Mouse (Mus musculus) cerebellum, postnatal 10 days (tissue): ENCODE results near the gene Thbs4.

Experiments
- DNase-seq, 2 experiments: peaks; one replicate each; pipeline ENCODE4 v3.0.0; 2021; ENCODE audit warnings: mixed read lengths in 2 of 2

Gene Thbs4

DNA sequence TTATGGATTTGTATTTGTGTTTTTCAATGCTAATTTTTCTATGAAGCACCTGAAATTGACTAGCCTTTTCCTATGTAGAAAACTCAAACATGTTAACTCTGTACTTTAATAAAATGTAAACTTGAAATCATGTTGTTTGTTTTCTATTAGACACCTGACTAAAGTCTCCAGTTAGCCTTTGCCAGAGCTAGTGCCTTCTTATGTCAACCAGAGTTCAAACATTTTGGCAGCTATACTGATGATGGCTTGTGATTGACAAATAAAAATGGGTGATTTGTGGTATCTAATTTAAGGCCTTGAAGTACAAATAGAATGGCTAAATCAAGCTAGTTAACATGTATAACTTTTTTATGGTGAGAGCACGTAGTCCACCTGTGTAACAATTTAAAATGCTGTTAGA, 82.8 kb downstream of the Thbs4 start:
- DNase-seq, result no peak

DNA sequence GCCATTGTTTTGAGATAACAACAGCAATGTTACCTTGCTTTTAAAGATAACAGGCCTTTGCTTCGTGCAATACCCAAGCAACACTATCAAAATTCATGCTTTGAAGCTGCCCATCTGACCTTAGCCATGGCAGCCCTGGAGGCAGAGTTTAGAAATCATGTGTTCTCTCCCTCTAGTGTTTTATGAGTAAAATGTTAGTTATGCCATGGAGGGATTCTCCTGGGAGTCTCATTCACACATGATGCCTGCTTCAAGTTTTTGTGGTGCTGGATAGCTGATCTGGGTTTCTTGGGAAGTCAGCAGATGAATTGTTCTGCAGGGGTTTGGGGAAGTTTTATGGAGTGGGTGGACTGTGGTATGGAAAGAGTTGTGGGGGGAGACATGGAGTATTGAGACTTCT, 84.3 kb downstream of the Thbs4 start:
- DNase-seq, result no peak

DNA sequence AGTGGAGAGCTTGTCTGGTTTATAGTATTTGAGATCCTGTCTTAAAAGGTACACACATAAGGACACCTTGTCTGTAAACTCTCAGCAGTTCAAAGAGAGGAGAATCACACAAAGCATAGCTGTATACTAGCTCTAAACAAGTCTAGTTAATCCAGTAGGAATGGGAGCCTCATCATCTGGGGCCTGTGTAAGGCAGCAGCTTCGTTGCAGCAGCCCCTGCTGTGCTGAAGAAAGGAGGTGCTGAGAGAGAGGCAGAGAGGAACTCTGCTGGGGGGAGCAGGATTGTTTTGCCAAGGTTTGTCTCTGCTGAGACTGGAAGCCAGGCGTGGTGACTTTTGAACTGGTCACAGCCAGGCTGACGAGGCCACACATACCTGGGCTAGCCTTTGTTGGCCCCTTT, 85.1 kb downstream of the Thbs4 start:
- no peak for DNase-seq

DNA sequence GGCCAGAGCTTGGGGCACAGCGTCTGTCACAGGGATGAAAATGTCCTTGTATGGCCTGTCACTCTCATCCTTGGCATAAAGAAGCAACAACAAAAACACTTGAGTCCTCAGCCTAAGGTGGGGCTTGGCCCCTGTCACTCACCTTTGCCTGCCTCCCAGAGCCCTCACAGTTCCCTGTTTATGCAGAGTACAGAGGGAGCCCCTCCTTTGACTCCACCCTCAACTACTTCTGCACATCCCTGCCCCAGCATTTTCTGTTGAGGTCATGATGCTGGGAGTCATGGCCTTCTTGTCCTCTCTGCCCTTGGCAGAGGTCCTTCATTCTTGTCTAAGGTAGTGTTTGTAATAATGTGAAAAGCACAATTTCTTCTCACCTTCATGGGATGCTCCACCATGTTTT, 86.2 kb downstream of the Thbs4 start:
- DNase-seq, result no peak

DNA sequence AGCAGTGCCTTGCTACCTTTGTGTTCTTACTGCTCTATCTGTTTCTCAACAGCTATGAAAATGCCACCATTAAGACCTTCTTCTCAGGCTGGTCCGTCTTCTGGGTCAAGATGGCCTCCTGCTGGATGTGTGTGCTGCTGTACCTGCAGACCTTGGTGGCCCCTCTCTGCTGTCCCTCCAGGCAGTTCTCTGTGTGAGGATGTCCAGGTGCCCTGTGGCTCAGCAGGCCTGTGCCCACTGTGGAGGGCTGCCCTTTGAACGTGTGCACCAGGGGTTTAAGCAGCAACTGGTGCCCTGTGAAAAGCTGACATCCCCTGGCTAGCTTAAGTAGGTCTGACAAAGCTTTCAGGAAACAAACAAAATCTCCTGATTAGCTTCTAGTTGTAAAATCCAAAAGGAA, 86.7 kb downstream of the Thbs4 start:
- DNase-seq, result no peak

DNA sequence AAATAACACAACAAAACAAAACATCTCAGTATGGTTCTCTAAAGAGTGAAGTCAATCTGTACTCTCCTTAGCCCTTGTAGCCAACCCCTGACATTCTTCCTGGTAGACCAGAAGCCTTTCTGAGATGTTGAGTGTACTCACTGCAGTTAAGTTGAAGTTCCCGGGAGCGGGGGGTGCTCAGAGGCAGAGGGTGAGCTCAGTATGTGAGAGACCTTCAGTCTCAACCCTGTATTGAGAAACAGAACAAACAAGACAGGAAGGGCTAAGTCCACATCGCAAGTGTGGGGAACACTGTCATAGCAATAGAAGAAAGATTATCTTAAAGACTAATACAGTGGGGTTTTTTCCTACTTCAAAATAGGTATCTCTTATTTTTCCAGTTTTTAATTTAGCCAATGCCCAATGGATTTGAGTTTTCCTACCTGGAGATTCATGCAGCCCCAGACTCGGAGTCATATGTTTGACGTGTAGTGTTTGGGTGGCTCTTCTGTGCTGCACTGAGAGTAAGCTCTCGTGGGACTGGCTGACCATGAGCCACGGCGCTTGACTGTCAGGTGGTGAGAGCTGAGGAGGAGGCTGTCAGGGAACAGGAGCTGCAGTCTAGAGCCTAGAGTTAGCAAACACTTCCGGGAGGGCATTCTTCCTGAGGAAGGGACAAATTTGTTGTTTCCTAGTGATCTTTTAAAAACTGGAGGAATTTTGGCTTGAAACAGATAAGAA, 88.1 kb downstream of the Thbs4 start:
- no peak for DNase-seq

DNA sequence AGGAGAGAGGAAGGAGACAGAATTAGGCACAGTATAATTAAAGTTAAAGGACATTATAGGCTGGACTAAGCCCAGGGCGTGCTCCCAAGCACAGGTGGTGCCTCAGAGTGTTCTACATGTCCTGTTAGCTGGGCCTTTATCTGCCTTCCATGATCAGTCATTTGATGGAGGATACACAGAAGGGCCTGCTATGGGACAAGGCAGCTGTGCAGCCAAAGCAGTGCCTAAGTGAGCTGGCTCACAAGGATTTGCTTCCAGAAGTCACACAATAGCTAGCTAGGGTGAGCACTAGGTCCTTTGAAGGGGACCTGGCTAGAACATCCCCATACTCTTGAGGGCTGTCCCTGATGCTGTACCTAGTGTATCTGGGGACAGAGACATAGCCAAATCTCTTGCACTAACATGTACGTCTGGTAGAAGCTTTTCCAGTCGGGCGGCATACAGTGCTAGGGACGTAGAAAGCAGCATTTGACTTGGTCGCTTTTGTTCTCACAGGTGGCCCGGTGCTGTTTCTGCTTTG, 89.5 kb downstream of the Thbs4 start:
- DNase-seq, result no peak

DNA sequence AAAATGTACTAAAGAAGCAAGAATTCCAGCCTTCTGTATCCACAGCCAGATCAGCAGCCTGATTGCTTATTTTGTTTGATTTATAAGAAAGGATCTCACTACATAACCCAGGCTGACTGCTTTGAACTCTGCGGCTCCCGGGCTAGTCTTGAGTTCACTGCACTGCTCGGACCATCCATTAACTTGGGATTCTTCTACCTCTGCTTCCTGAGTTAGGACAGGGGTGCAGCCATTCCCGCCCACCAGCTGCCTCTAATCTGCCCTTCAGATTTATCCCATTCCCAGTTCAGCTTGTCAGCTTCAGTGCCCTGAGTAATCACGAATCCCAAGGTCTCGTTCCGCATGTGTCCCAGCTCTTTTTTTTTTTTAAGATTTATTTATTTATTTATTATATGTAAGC, 90.4 kb downstream of the Thbs4 start:
- no peak for DNase-seq

DNA sequence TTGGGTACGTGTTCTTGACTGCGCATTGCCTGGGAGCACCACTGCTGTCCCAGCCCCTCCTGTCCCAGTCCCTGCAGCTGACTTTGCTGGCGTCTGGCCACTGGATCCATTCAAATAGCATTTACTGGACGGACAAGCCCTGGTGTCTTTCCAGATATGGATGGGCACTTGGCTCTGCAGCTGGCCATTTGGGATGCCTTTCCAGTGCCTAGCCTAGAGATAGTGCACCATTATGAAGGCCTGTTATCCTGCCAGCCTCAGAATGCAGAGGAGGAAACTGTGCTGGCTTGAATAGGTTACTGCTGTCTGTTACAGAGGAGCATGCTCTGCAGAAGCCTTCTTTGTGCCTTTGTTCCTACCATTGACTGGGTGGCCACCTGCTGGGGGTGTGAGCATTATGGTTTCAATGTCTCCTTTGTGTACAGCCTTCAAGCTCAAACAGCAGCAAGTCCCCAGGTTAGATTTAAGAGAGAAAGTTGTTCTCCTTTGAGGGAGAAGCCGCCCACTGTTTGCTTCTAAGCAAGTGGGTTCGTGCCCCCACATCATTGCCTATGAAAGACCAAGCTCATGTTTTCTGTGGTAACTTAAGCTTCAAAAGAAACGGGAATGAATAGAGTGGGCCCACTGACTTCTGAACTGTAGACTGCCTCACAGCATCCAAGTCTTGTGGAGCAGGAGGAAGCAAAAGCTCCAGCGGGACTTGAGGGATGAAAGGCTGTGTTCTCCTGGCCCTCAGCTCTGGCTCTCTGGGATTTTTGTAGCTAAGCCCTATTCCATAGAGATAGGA, 91.2 kb downstream of the Thbs4 start:
- DNase-seq, result peak; percentile 83 to 92

DNA sequence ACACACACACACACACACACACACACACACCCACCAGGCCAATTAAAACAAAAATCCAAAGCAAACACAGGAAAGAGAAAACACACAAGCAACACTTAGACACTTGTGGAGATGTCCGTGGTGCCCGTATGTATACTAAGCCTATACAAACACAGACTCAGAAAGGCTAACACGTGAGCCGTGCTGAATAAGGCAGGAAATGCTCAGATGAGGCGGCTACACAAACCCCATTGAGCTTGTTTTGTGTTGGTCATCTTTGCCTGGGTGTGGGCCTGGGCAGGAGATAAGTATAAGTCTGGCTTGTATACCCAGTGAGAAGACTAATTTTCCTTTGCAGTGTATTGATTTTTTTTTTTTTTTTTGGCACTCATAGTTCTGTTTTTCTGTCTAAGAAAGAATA, 92.6 kb downstream of the Thbs4 start:
- DNase-seq, result no peak
